Mouse (Mus musculus) MEL (cell line): Measurements from ENCODE around the gene Uchl4. TPM values are rescaled to one million over a fixed set of nuclear protein-coding genes. Genes with fewer than 3 reads are reported as not detected.

ENCODE experiments used
- DNase-seq: peaks from one replicate; pipeline ENCODE4 v3.0.0; 2011; ENCODE audit warnings: low read depth, low spot score
- H3K27ac ChIP-seq: 2 replicates; pipeline ENCODE4 v1.5.1; 2012; ENCODE audit warnings: low read depth, mild to moderate bottlenecking, control low read depth, low read length, moderate library complexity; ENCODE audit not compliant: control insufficient read depth
- H3K27me3 ChIP-seq, 2 experiments: fragments of 150-350 bp in 1 of 2; sonication (generic) in 1 of 2; 2 replicates each; pipeline ENCODE4 v1.6.1; 2012; ENCODE audit warnings: low read length in 2 of 2, mild to moderate bottlenecking in 2 of 2, improper control_type of control experiment in 1 of 2, moderate library complexity in 1 of 2; ENCODE audit not compliant: insufficient read depth in 2 of 2, control insufficient read depth in 1 of 2
- H3K36me3 ChIP-seq, 2 experiments: 2 replicates each; pipeline ENCODE4 v1.6.1; 2012 to 2014; ENCODE audit warnings: low read length in 2 of 2, improper control_type of control experiment in 1 of 2, inconsistent platforms in 1 of 2, mild to moderate bottlenecking in 1 of 2; ENCODE audit not compliant: insufficient read depth in 2 of 2, control insufficient read depth in 1 of 2
- H3K4me1 ChIP-seq, 2 experiments: fragments of 150-350 bp in 1 of 2; sonication (generic) in 1 of 2; 2 replicates each; pipeline ENCODE4 v1.6.1; 2012; ENCODE audit warnings: low read length in 2 of 2, improper control_type of control experiment in 1 of 2, mild to moderate bottlenecking in 1 of 2; ENCODE audit not compliant: insufficient read depth in 2 of 2, control insufficient read depth in 1 of 2
- H3K4me3 ChIP-seq, 2 experiments: fragments of 150-350 bp in 1 of 2; sonication (generic) in 1 of 2; 2 replicates each; pipeline ENCODE4 v1.5.1; 2012; ENCODE audit warnings: low read depth in 2 of 2, low read length in 2 of 2, mild to moderate bottlenecking in 2 of 2, moderate library complexity in 2 of 2, control low read depth in 1 of 2, improper control_type of control experiment in 1 of 2; ENCODE audit not compliant: control insufficient read depth in 1 of 2, insufficient read depth in 1 of 2
- H3K79me2 ChIP-seq: 2 replicates; pipeline ENCODE4 v1.6.1; 2012; ENCODE audit warnings: mild to moderate bottlenecking, low read length, moderate library complexity; ENCODE audit not compliant: control insufficient read depth, poor library complexity, insufficient read depth
- H3K9ac ChIP-seq: 2 replicates; pipeline ENCODE4 v1.6.1; 2012; ENCODE audit warnings: low read depth, mild to moderate bottlenecking, control low read depth, low read length, moderate library complexity; ENCODE audit not compliant: control insufficient read depth, poor library complexity, severe bottlenecking
- H3K9me3 ChIP-seq: fragments of 150-350 bp; sonication (generic); replicated peaks from 2 replicates; pipeline ENCODE4 v1.6.1; 2012; ENCODE audit warnings: mild to moderate bottlenecking, low read length, improper control_type of control experiment, moderate library complexity; ENCODE audit not compliant: insufficient read depth
- CHD1 ChIP-seq: IDR thresholded peaks from 2 replicates; pipeline ENCODE4 v1.6.1; 2012; ENCODE audit warnings: low read depth, mild to moderate bottlenecking, inconsistent platforms, low read length, improper control_type of control experiment
- CHD2 ChIP-seq: IDR thresholded peaks from 2 replicates; pipeline ENCODE4 v1.6.1; 2011; ENCODE audit warnings: low read length, improper control_type of control experiment
- CTCF ChIP-seq, 3 experiments: IDR thresholded peaks in 2 of 3; conservative IDR thresholded peaks in 1 of 3; 2 replicates each; pipeline ENCODE4 v1.5.1; 2011 to 2012; ENCODE audit warnings: low read length in 3 of 3, low read depth in 2 of 3, mild to moderate bottlenecking in 2 of 3, improper control_type of control experiment in 1 of 3, inconsistent platforms in 1 of 3, mixed read lengths in 1 of 3, moderate library complexity in 1 of 3; ENCODE audit not compliant: control insufficient read depth in 1 of 3, insufficient read depth in 1 of 3, poor library complexity in 1 of 3, severe bottlenecking in 1 of 3
- HCFC1 ChIP-seq: IDR thresholded peaks from 2 replicates; pipeline ENCODE4 v1.6.1; 2012; ENCODE audit warnings: low read depth, mild to moderate bottlenecking, inconsistent platforms, low read length, improper control_type of control experiment, moderate library complexity
- JUND ChIP-seq: IDR thresholded peaks from 2 replicates; pipeline ENCODE4 v1.6.1; 2011; ENCODE audit warnings: low read depth, mild to moderate bottlenecking, improper control_type of control experiment, low read length
- KAT2A ChIP-seq: conservative IDR thresholded peaks from 2 replicates; pipeline ENCODE4 v1.6.1; 2012; ENCODE audit warnings: low read depth, low read length, improper control_type of control experiment, inconsistent platforms
- MAFK ChIP-seq: IDR thresholded peaks from 2 replicates; pipeline ENCODE4 v1.6.1; 2011; ENCODE audit warnings: low read depth, mild to moderate bottlenecking, low read length, improper control_type of control experiment, borderline replicate concordance
- MAZ ChIP-seq: IDR thresholded peaks from 2 replicates; pipeline ENCODE4 v1.6.1; 2012; ENCODE audit warnings: low read depth, mild to moderate bottlenecking, inconsistent platforms, low read length, improper control_type of control experiment
- MXI1 ChIP-seq: IDR thresholded peaks from 2 replicates; pipeline ENCODE4 v1.6.1; 2011; ENCODE audit warnings: mild to moderate bottlenecking, low read depth, low read length, improper control_type of control experiment
- MYB ChIP-seq: IDR thresholded peaks from 2 replicates; pipeline ENCODE4 v1.6.1; 2011; ENCODE audit warnings: mild to moderate bottlenecking, low read depth, low read length, improper control_type of control experiment
- MYC ChIP-seq: IDR thresholded peaks from 2 replicates; pipeline ENCODE4 v1.6.1; 2011; ENCODE audit warnings: low read depth, mild to moderate bottlenecking, low read length, improper control_type of control experiment, moderate library complexity
- NELFE ChIP-seq: IDR thresholded peaks from 2 replicates; pipeline ENCODE4 v1.6.1; 2011; ENCODE audit warnings: low read depth, low read length, improper control_type of control experiment
- POLR2A ChIP-seq, 2 experiments: IDR thresholded peaks; 2 replicates each; pipeline ENCODE4 v1.6.1; 2011 to 2012; ENCODE audit warnings: low read length in 2 of 2, mild to moderate bottlenecking in 2 of 2, control low read depth in 1 of 2, improper control_type of control experiment in 1 of 2, low read depth in 1 of 2, moderate library complexity in 1 of 2; ENCODE audit not compliant: control insufficient read depth in 1 of 2, insufficient read depth in 1 of 2, poor library complexity in 1 of 2
- RCOR1 ChIP-seq: IDR thresholded peaks from 2 replicates; pipeline ENCODE4 v1.6.1; 2012; ENCODE audit warnings: low read depth, mild to moderate bottlenecking, inconsistent platforms, low read length, improper control_type of control experiment
- SMC3 ChIP-seq: IDR thresholded peaks from 2 replicates; pipeline ENCODE4 v1.6.1; 2011; ENCODE audit warnings: low read depth, low read length, improper control_type of control experiment
- TAL1 ChIP-seq: IDR thresholded peaks from 2 replicates; pipeline ENCODE4 v1.6.1; 2012; ENCODE audit warnings: mild to moderate bottlenecking, inconsistent platforms, low read length, moderate library complexity, mixed read lengths
- TCF12 ChIP-seq: IDR thresholded peaks from 2 replicates; pipeline ENCODE4 v1.6.1; 2014; ENCODE audit warnings: low read depth, mild to moderate bottlenecking, inconsistent platforms, low read length, improper control_type of control experiment, moderate library complexity
- USF1 ChIP-seq: IDR thresholded peaks from 2 replicates; pipeline ENCODE4 v1.6.1; 2014; ENCODE audit warnings: low read depth, mild to moderate bottlenecking, inconsistent platforms, low read length, improper control_type of control experiment, moderate library complexity
- polyA plus RNA-seq, 2 experiments: library from polyadenylated mRNA; stranded (reverse) in 1 of 2; unstranded in 1 of 2; fragments of >175 nt in 1 of 2; fragments of >200 nt in 1 of 2; gene quantifications; 2 replicates each; pipeline versions ENCODE4 v1.2.1 to v1.2.4; 2012; ENCODE audit warnings: low replicate concordance in 2 of 2, low read depth in 1 of 2; ENCODE audit not compliant: insufficient read length in 2 of 2, insufficient read depth in 1 of 2, missing spikeins in 1 of 2
- total RNA-seq: library from RNA; depleted of rRNA; stranded (reverse); fragments of 300-350 nt; gene quantifications from 2 replicates; pipeline ENCODE4 v1.2.3, GENCODE M21; 2012

Uchl4 gene
- total and polyA plus RNA-seq, 3 experiments: 0.27 to 7.4 TPM; not detected in 1

- Histone ChIP-seq H3K27me3 (no peaks in the 10 kb centered on the region), H3K4me1 (no peaks in the 10 kb centered on the region), H3K4me3 (no peak overlapping the region), H3K9me3 (no peaks in the 10 kb centered on the region), H3K9ac (no peak overlapping the region), H3K27ac (no peak overlapping the region), H3K79me2 (no peaks in the 10 kb centered on the region), H3K36me3 (peaks cover 0 to 1% of the 10 kb centered on the region in 2 experiments; a peak in 1 of 4 replicates)
- TF ChIP-seq RCOR1 (no peak), CTCF (IDR thresholded peaks at IDR 0.05 in 2 of 3, conservative IDR thresholded peaks at IDR 0.05 in 1 of 3; ENCODE audit: control insufficient read depth in 1 of 3, insufficient read depth in 1 of 3, low read depth in 2 of 3, low read length in 3 of 3, poor library complexity in 1 of 3, severe bottlenecking in 1 of 3) (no peak), MAFK (no peak), JUND (no peak), POLR2A (IDR thresholded peaks at IDR 0.05; ENCODE audit: control insufficient read depth in 1 of 2, insufficient read depth in 1 of 2, low read depth in 1 of 2, low read length in 2 of 2, poor library complexity in 1 of 2) (no peak), CHD2 (no peak), NELFE (no peak), MAZ (no peak), KAT2A (no peak), MYB (no peak), SMC3 (no peak), MYC (no peak)
- DNase-seq: no peak
Observed at GRCm38 (mm10) chr9:64231674-64232073, 3.3 kb upstream of the Uchl4 start.

DNA sequence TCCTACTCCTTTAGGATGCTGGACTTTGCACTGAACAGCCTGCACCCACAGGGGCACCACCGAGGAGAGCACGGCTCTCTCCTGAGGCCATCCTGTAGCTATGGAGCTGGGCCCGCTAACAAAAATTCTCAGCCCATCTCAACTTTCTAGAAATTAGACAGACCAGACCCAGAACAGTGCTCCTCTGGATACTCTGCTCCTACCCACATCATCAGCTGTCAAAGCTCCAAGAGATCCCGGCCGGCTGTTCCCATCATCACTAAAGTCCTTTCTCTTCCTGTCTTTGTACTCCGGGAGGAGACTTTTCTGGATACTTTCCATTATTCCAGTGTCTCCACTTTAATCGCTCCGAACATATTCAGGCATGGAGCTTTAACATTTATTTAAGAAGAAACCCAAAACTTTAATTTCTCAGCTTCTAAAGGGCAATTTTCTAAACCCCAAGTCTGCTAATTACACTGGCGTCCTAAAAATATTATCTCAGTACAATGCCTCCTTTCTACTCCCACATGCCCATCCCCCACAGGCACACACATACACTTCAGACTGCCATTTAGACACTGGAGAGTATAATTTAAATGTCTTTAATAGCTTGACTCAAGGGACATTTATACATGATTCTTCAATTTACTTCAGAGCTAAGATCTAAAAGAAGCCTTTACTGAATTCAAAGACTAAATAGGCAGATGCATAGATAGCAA is 2.6 kb upstream of the Uchl4 start:
- no peak for DNase-seq
- Histone ChIP-seq H3K27me3 (no peaks in the 10 kb centered on the region), H3K79me2 (no peaks in the 10 kb centered on the region)
- TF ChIP-seq MYC (no peak), NELFE (no peak), TCF12 (no peak), CHD2 (no peak), CHD1 (no peak), HCFC1 (no peak), SMC3 (no peak), TAL1 (no peak), USF1 (no peak), MXI1 (no peak), JUND (no peak)
- TF ChIP-seq, all 39 proteins: peak for 0
- Histone ChIP-seq H3K9me3 (no peaks in the 10 kb centered on the region), H3K9ac (no peak overlapping the region), H3K4me3 (no peak overlapping the region), H3K4me1 (no peaks in the 10 kb centered on the region), H3K27ac (no peak overlapping the region), H3K36me3 (peaks cover 0 to 1% of the 10 kb centered on the region in 2 experiments; a peak in 1 of 4 replicates)
